Comparison of ENCODE assay signal across 9 mouse cellular contexts in the genomic region with DNA sequence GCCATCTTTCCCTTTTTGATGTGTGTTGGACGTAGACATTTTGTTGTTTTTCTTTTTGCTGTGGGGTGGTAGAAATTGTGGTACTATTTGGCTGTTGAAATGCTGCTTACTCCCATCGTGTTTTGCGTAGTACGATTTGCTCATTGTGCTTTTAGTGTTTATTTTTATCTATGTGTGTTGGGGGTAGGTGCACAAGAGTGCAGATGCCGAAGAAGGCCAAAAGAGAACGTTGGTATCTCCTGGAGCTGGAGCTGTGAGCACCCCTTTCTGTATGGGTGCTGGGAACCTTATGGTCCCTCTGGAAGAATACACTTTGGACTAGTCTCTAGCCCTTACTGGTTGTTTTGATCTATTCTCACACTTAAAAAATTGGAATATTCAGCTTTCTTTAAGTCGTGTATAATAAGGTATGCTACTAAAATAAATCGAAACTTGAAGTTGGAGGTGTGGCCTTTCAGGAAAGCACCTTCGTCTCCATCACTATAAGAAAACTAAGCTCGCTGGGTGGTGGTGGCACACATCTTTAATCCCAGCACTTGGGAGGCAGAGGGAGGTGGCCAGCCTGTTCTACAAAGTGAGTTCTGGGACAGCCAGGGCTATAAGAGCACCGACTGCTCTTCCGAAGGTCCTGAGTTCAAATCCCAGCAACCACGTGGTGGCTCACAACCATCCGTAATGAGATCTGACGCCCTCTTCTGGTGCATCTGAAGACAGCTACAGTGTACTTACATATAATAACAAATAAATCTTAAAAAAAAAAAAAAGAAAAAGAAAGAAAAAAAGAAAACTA. TPM values are rescaled to one million over a fixed set of nuclear protein-coding genes. Genes with fewer than 3 reads are reported as not detected.
DNase-seq lines count a peak whose midpoint lies in the region; ATAC-seq and TF ChIP-seq lines count a peak whose summit lies in the region.
"Had no signal": no experiment of that assay in that cellular context is flagged by ENCODE, and none has a peak within 500 bp of the region (broad histone marks: within the 10 kb centered on the region; RNA-seq: fewer than 3 reads in every experiment).

No protein-coding gene starts in this region.

- DNase-seq in limb, embryonic 14.5 days (ENCODE audit: low spot score) = no peak
- DNase-seq in adrenal gland, adult 18-20 months (ENCODE audit: low spot score in 2 of 2) = no peak
- DNase-seq in layer of hippocampus, adult 9-10 months (ENCODE audit: low spot score) = no peak

- H3K9me3 ChIP-seq in megakaryocyte, embryonic 14.5 days = no peaks in the 10 kb centered on the region
- H3K9me3 ChIP-seq in forebrain, embryonic 13.5 days (replicated peaks) = no peaks in the 10 kb centered on the region
- H3K9me3 ChIP-seq in limb, embryonic 14.5 days (ENCODE audit: control insufficient read depth, low read length) = no peaks in the 10 kb centered on the region
- H3K9me3 ChIP-seq in stomach, embryonic 15.5 days = no peaks in the 10 kb centered on the region

- peak overlapping the region; percentile 94; the same call in 1 of the 2 replicates for H3K27ac ChIP-seq in forebrain, embryonic 13.5 days
- H3K27ac ChIP-seq in limb, embryonic 14.5 days (replicated peaks; ENCODE audit: low read depth, low read length) = peak overlapping the region; percentile 93
- peak overlapping the region; percentile 98 for H3K27ac ChIP-seq in stomach, embryonic 15.5 days

- H3K4me2 ChIP-seq in forebrain, embryonic 13.5 days = peak overlapping the region; percentile 66
- peak overlapping the region; percentile 67 for H3K4me2 ChIP-seq in limb, embryonic 14.5 days (replicated peaks; ENCODE audit: low read depth, low read length, severe bottlenecking)
- H3K4me2 ChIP-seq in stomach, embryonic 15.5 days = peak overlapping the region; percentile 89

- peak overlapping the region; percentile 94 for H3K4me3 ChIP-seq in megakaryocyte, embryonic 14.5 days (replicated peaks)
- peak overlapping the region; percentile 78 for H3K4me3 ChIP-seq in forebrain, embryonic 13.5 days
- peak overlapping the region; percentile 93 for H3K4me3 ChIP-seq in limb, embryonic 14.5 days (replicated peaks; ENCODE audit: low read length)
- peak overlapping the region; percentile 92 for H3K4me3 ChIP-seq in stomach, embryonic 15.5 days (replicated peaks)

- no peaks in the 10 kb centered on the region for H3K27me3 ChIP-seq in megakaryocyte, embryonic 14.5 days (replicated peaks)
- no peaks in the 10 kb centered on the region for H3K27me3 ChIP-seq in forebrain, embryonic 13.5 days
- H3K27me3 ChIP-seq in limb, embryonic 14.5 days (ENCODE audit: control insufficient read depth, insufficient read depth, low read length) = no peaks in the 10 kb centered on the region
- no peaks in the 10 kb centered on the region for H3K27me3 ChIP-seq in stomach, embryonic 15.5 days (replicated peaks)

- WGBS in forebrain, embryonic 13.5 days = 83% methylated on average over 15 of the region's 15 CpGs
- 74% methylated on average over 15 of the region's 15 CpGs for WGBS in limb, embryonic 14.5 days
- 75% methylated on average over 15 of the region's 15 CpGs for WGBS in stomach, embryonic 15.5 days

- peaks cover 4% of the 10 kb centered on the region for H3K36me3 ChIP-seq in megakaryocyte, embryonic 14.5 days (replicated peaks; ENCODE audit: low read length)
- H3K36me3 ChIP-seq in forebrain, embryonic 13.5 days (ENCODE audit: poor library complexity, severe bottlenecking) = no peaks in the 10 kb centered on the region
- H3K36me3 ChIP-seq in limb, embryonic 14.5 days (ENCODE audit: control insufficient read depth, insufficient read depth, low read length) = peaks cover 2% of the 10 kb centered on the region; the same call in 1 of the 2 replicates
- H3K36me3 ChIP-seq in stomach, embryonic 15.5 days = no peaks in the 10 kb centered on the region

- no peak for TF ChIP-seq POLR2A in limb, embryonic 14.5 days (IDR thresholded peaks at IDR 0.05; ENCODE audit: borderline replicate concordance, extremely low read depth, insufficient read depth, insufficient read length)

- no peak for ATAC-seq in megakaryocyte, adult 5-6 weeks (ENCODE audit: poor library complexity, severe bottlenecking)
- ATAC-seq in forebrain, embryonic 13.5 days = no peak
- no peak for ATAC-seq in limb, embryonic 14.5 days (ENCODE audit: low FRiP score, low read depth)
- ATAC-seq in stomach, embryonic 15.5 days (ENCODE audit: insufficient read depth, low FRiP score, low read depth) = no peak
- ATAC-seq in erythroid progenitor cell, adult 5-6 weeks (replicated peaks; ENCODE audit: low FRiP score, poor library complexity, severe bottlenecking) = no peak

- H3K9ac ChIP-seq in forebrain, embryonic 13.5 days = peak overlapping the region; percentile 17; the same call in 1 of the 2 replicates
- H3K9ac ChIP-seq in limb, embryonic 14.5 days (ENCODE audit: low read depth, low read length, severe bottlenecking) = peak overlapping the region; percentile 81
- no peak overlapping the region for H3K9ac ChIP-seq in stomach, embryonic 15.5 days

- peaks cover 53% of the 10 kb centered on the region for H3K4me1 ChIP-seq in megakaryocyte, embryonic 14.5 days
- peaks cover 7% of the 10 kb centered on the region for H3K4me1 ChIP-seq in forebrain, embryonic 13.5 days
- peaks cover 6% of the 10 kb centered on the region for H3K4me1 ChIP-seq in limb, embryonic 14.5 days (ENCODE audit: control insufficient read depth, insufficient read depth, low read length)
- H3K4me1 ChIP-seq in stomach, embryonic 15.5 days = peaks cover 9% of the 10 kb centered on the region

RNA-seq across cellular contexts. Expression of a gene that starts 1.2 kb away (rescaled TPM):
- 45.8 and 48.0 TPM in 2 replicates for polyA plus RNA-seq in megakaryocyte, embryonic 14.5 days (2012; ENCODE audit: insufficient read depth, low replicate concordance)
- total RNA-seq in megakaryocyte, adult 5-6 weeks (2015) = 19.1 and 21.9 TPM in 2 replicates
- total RNA-seq in megakaryocyte, adult 5-6 weeks (2017) = 26.6 and 32.4 TPM in 2 replicates
- 31.2 and 38.8 TPM in 2 replicates for polyA plus RNA-seq in forebrain, embryonic 13.5 days (2015; fragmentation: Nextera tagmentation; extraction: Ambion mirVana)
- 31.9 and 34.9 TPM in 2 replicates for polyA plus RNA-seq in limb, embryonic 14.5 days (2012; rRNA removed)
- 25.7 and 26.0 TPM in 2 replicates for polyA plus RNA-seq in limb, embryonic 14.5 days (2014; fragmentation: Nextera tagmentation; extraction: Ambion mirVana)
- polyA plus RNA-seq in stomach, embryonic 15.5 days (2015; fragmentation: Nextera tagmentation; extraction: Ambion mirVana) = 32.3 and 37.6 TPM in 2 replicates
- total RNA-seq in adrenal gland, adult 18-20 months (2021) = 10 to 100 TPM; 27.3 to 30.0 TPM
- total RNA-seq in erythroid progenitor cell, adult 5-6 weeks (2015; ENCODE audit: low replicate concordance) = 271 and 362 TPM in 2 replicates
- total RNA-seq in erythroid progenitor cell, adult 5-6 weeks (2017; ENCODE audit: low replicate concordance) = 322 and 446 TPM in 2 replicates

RNA-seq across cellular contexts. Expression of a gene that starts 16.1 kb away (rescaled TPM):
- polyA plus RNA-seq in megakaryocyte, embryonic 14.5 days (2012; ENCODE audit: insufficient read depth, low replicate concordance) = 5,619 and 7,213 TPM in 2 replicates
- 2,172 and 2,241 TPM in 2 replicates for total RNA-seq in megakaryocyte, adult 5-6 weeks (2015)
- 3,573 and 3,619 TPM in 2 replicates for total RNA-seq in megakaryocyte, adult 5-6 weeks (2017)
- 1,184 and 1,248 TPM in 2 replicates for polyA plus RNA-seq in forebrain, embryonic 13.5 days (2015; fragmentation: Nextera tagmentation; extraction: Ambion mirVana)
- 2,717 and 3,331 TPM in 2 replicates for polyA plus RNA-seq in limb, embryonic 14.5 days (2012; rRNA removed)
- polyA plus RNA-seq in limb, embryonic 14.5 days (2014; fragmentation: Nextera tagmentation; extraction: Ambion mirVana) = 2,066 and 2,128 TPM in 2 replicates
- polyA plus RNA-seq in stomach, embryonic 15.5 days (2015; fragmentation: Nextera tagmentation; extraction: Ambion mirVana) = 1,300 and 1,322 TPM in 2 replicates
- total RNA-seq in adrenal gland, adult 18-20 months (2021) = 100 to 1,000 TPM; 726 to 738 TPM
- 703 and 915 TPM in 2 replicates for total RNA-seq in erythroid progenitor cell, adult 5-6 weeks (2015; ENCODE audit: low replicate concordance)
- total RNA-seq in erythroid progenitor cell, adult 5-6 weeks (2017; ENCODE audit: low replicate concordance) = 860 and 1,041 TPM in 2 replicates

RNA-seq across cellular contexts. Expression of a gene that starts 19.4 kb away (rescaled TPM):
- not detected in 2 replicates for polyA plus RNA-seq in megakaryocyte, embryonic 14.5 days (2012; ENCODE audit: insufficient read depth, low replicate concordance)
- not detected in 2 replicates for total RNA-seq in megakaryocyte, adult 5-6 weeks (2015)
- not detected in 2 replicates for total RNA-seq in megakaryocyte, adult 5-6 weeks (2017)
- polyA plus RNA-seq in forebrain, embryonic 13.5 days (2015; fragmentation: Nextera tagmentation; extraction: Ambion mirVana) = not detected in 2 replicates
- polyA plus RNA-seq in limb, embryonic 14.5 days (2012; rRNA removed) = 1.6 and 2.4 TPM in 2 replicates
- 3.4 and 4.0 TPM in 2 replicates for polyA plus RNA-seq in limb, embryonic 14.5 days (2014; fragmentation: Nextera tagmentation; extraction: Ambion mirVana)
- 0.88 and 1.4 TPM in 2 replicates for polyA plus RNA-seq in stomach, embryonic 15.5 days (2015; fragmentation: Nextera tagmentation; extraction: Ambion mirVana)
- not detected for total RNA-seq in adrenal gland, adult 18-20 months (2021)
- not detected in 2 replicates for total RNA-seq in erythroid progenitor cell, adult 5-6 weeks (2015; ENCODE audit: low replicate concordance)
- total RNA-seq in erythroid progenitor cell, adult 5-6 weeks (2017; ENCODE audit: low replicate concordance) = not detected in 2 replicates
- total RNA-seq: left cerebral cortex, adult 18-20 months had no signal

RNA-seq across cellular contexts. Expression of a gene that starts 38.2 kb away (rescaled TPM):
- not detected in 2 replicates for polyA plus RNA-seq in megakaryocyte, embryonic 14.5 days (2012; ENCODE audit: insufficient read depth, low replicate concordance)
- total RNA-seq in megakaryocyte, adult 5-6 weeks (2015) = not detected in 2 replicates
- not detected in 2 replicates for total RNA-seq in megakaryocyte, adult 5-6 weeks (2017)
- polyA plus RNA-seq in forebrain, embryonic 13.5 days (2015; fragmentation: Nextera tagmentation; extraction: Ambion mirVana) = 0.49 and 0.89 TPM in 2 replicates
- polyA plus RNA-seq in limb, embryonic 14.5 days (2012; rRNA removed) = not detected in 2 replicates
- not detected in 2 replicates for polyA plus RNA-seq in limb, embryonic 14.5 days (2014; fragmentation: Nextera tagmentation; extraction: Ambion mirVana)
- 0.17 and 0.51 TPM in 2 replicates for polyA plus RNA-seq in stomach, embryonic 15.5 days (2015; fragmentation: Nextera tagmentation; extraction: Ambion mirVana)
- not detected for total RNA-seq in adrenal gland, adult 18-20 months (2021)
- total RNA-seq in erythroid progenitor cell, adult 5-6 weeks (2015; ENCODE audit: low replicate concordance) = not detected in 2 replicates
- total RNA-seq in erythroid progenitor cell, adult 5-6 weeks (2017; ENCODE audit: low replicate concordance) = not detected in 2 replicates

RNA-seq across cellular contexts. Expression of a gene that starts 41.7 kb away (rescaled TPM):
- polyA plus RNA-seq in megakaryocyte, embryonic 14.5 days (2012; ENCODE audit: insufficient read depth, low replicate concordance) = 0.73 TPM in 1 of 2 replicates, not detected in the other
- total RNA-seq in megakaryocyte, adult 5-6 weeks (2015) = 88.0 and 95.4 TPM in 2 replicates
- 111 and 114 TPM in 2 replicates for total RNA-seq in megakaryocyte, adult 5-6 weeks (2017)
- 4.9 and 5.0 TPM in 2 replicates for polyA plus RNA-seq in forebrain, embryonic 13.5 days (2015; fragmentation: Nextera tagmentation; extraction: Ambion mirVana)
- 11.0 and 12.3 TPM in 2 replicates for polyA plus RNA-seq in limb, embryonic 14.5 days (2012; rRNA removed)
- 10.1 and 12.5 TPM in 2 replicates for polyA plus RNA-seq in limb, embryonic 14.5 days (2014; fragmentation: Nextera tagmentation; extraction: Ambion mirVana)
- polyA plus RNA-seq in stomach, embryonic 15.5 days (2015; fragmentation: Nextera tagmentation; extraction: Ambion mirVana) = 12.3 and 13.3 TPM in 2 replicates
- total RNA-seq in adrenal gland, adult 18-20 months (2021) = 1 to 10 TPM; 2.8 to 3.4 TPM
- total RNA-seq in erythroid progenitor cell, adult 5-6 weeks (2015; ENCODE audit: low replicate concordance) = 4.2 and 6.1 TPM in 2 replicates
- total RNA-seq in erythroid progenitor cell, adult 5-6 weeks (2017; ENCODE audit: low replicate concordance) = 2.5 and 3.7 TPM in 2 replicates
